Mouse (Mus musculus) cerebellum, adult 2 months (tissue): ENCODE measurements around the gene Dock2.

Experiments
- CTCF ChIP-seq: fragments of 200-500 bp; IDR thresholded peaks from 2 replicates; pipeline ENCODE4 v1.5.1; 2011; ENCODE audit warnings: low read depth, mild to moderate bottlenecking, control low read depth, low read length, moderate library complexity, borderline replicate concordance; ENCODE audit not compliant: insufficient read depth
- POLR2A ChIP-seq: fragments of 200-500 bp; IDR thresholded peaks from 2 replicates; pipeline ENCODE4 v1.6.1; 2011; ENCODE audit warnings: low read length, control low read depth, borderline replicate concordance; ENCODE audit not compliant: insufficient read depth

- TF ChIP-seq POLR2A (no peak), CTCF (no peak)
Observed at GRCm38 (mm10) chr11:34774636-34775035, 9.1 kb downstream of the Dock2 start.
